Mouse (Mus musculus) MEL (cell line): Measurements from ENCODE around the gene Rhbdl1. TPM values are rescaled to one million over a fixed set of nuclear protein-coding genes. Genes with fewer than 3 reads are reported as not detected.

Source experiments
- DNase-seq: peaks from one replicate; pipeline ENCODE4 v3.0.0; 2011; ENCODE audit warnings: low read depth, low spot score
- H3K27ac ChIP-seq: 2 replicates; pipeline ENCODE4 v1.5.1; 2012; ENCODE audit warnings: low read depth, mild to moderate bottlenecking, control low read depth, low read length, moderate library complexity; ENCODE audit not compliant: control insufficient read depth
- H3K27me3 ChIP-seq, 2 experiments: fragments of 150-350 bp in 1 of 2; sonication (generic) in 1 of 2; 2 replicates each; pipeline ENCODE4 v1.6.1; 2012; ENCODE audit warnings: low read length in 2 of 2, mild to moderate bottlenecking in 2 of 2, improper control_type of control experiment in 1 of 2, moderate library complexity in 1 of 2; ENCODE audit not compliant: insufficient read depth in 2 of 2, control insufficient read depth in 1 of 2
- H3K36me3 ChIP-seq, 2 experiments: 2 replicates each; pipeline ENCODE4 v1.6.1; 2012 to 2014; ENCODE audit warnings: low read length in 2 of 2, improper control_type of control experiment in 1 of 2, inconsistent platforms in 1 of 2, mild to moderate bottlenecking in 1 of 2; ENCODE audit not compliant: insufficient read depth in 2 of 2, control insufficient read depth in 1 of 2
- H3K4me1 ChIP-seq, 2 experiments: fragments of 150-350 bp in 1 of 2; sonication (generic) in 1 of 2; 2 replicates each; pipeline ENCODE4 v1.6.1; 2012; ENCODE audit warnings: low read length in 2 of 2, improper control_type of control experiment in 1 of 2, mild to moderate bottlenecking in 1 of 2; ENCODE audit not compliant: insufficient read depth in 2 of 2, control insufficient read depth in 1 of 2
- H3K4me3 ChIP-seq, 2 experiments: fragments of 150-350 bp in 1 of 2; sonication (generic) in 1 of 2; 2 replicates each; pipeline ENCODE4 v1.5.1; 2012; ENCODE audit warnings: low read depth in 2 of 2, low read length in 2 of 2, mild to moderate bottlenecking in 2 of 2, moderate library complexity in 2 of 2, control low read depth in 1 of 2, improper control_type of control experiment in 1 of 2; ENCODE audit not compliant: control insufficient read depth in 1 of 2, insufficient read depth in 1 of 2
- H3K79me2 ChIP-seq: 2 replicates; pipeline ENCODE4 v1.6.1; 2012; ENCODE audit warnings: mild to moderate bottlenecking, low read length, moderate library complexity; ENCODE audit not compliant: control insufficient read depth, poor library complexity, insufficient read depth
- H3K9ac ChIP-seq: 2 replicates; pipeline ENCODE4 v1.6.1; 2012; ENCODE audit warnings: low read depth, mild to moderate bottlenecking, control low read depth, low read length, moderate library complexity; ENCODE audit not compliant: control insufficient read depth, poor library complexity, severe bottlenecking
- H3K9me3 ChIP-seq: fragments of 150-350 bp; sonication (generic); replicated peaks from 2 replicates; pipeline ENCODE4 v1.6.1; 2012; ENCODE audit warnings: mild to moderate bottlenecking, low read length, improper control_type of control experiment, moderate library complexity; ENCODE audit not compliant: insufficient read depth
- CHD2 ChIP-seq: IDR thresholded peaks from 2 replicates; pipeline ENCODE4 v1.6.1; 2011; ENCODE audit warnings: low read length, improper control_type of control experiment
- E2F4 ChIP-seq: IDR thresholded peaks from 2 replicates; pipeline ENCODE4 v1.6.1; 2011; ENCODE audit warnings: low read depth, low read length, improper control_type of control experiment, borderline replicate concordance
- ELF1 ChIP-seq: IDR thresholded peaks from 2 replicates; pipeline ENCODE4 v1.6.1; 2014; ENCODE audit warnings: low read depth, mild to moderate bottlenecking, inconsistent platforms, low read length, improper control_type of control experiment, moderate library complexity
- ETS1 ChIP-seq: IDR thresholded peaks from 2 replicates; pipeline ENCODE4 v1.6.1; 2012; ENCODE audit warnings: low read depth, mild to moderate bottlenecking, inconsistent platforms, low read length, improper control_type of control experiment, moderate library complexity
- HCFC1 ChIP-seq: IDR thresholded peaks from 2 replicates; pipeline ENCODE4 v1.6.1; 2012; ENCODE audit warnings: low read depth, mild to moderate bottlenecking, inconsistent platforms, low read length, improper control_type of control experiment, moderate library complexity
- MAFK ChIP-seq: IDR thresholded peaks from 2 replicates; pipeline ENCODE4 v1.6.1; 2011; ENCODE audit warnings: low read depth, mild to moderate bottlenecking, low read length, improper control_type of control experiment, borderline replicate concordance
- MAX ChIP-seq: IDR thresholded peaks from 2 replicates; pipeline ENCODE4 v1.6.1; 2011; ENCODE audit warnings: low read length, improper control_type of control experiment
- MEF2A ChIP-seq: IDR thresholded peaks from 2 replicates; pipeline ENCODE4 v1.6.1; 2014; ENCODE audit warnings: low read depth, mild to moderate bottlenecking, inconsistent platforms, low read length, improper control_type of control experiment; ENCODE audit not compliant: poor library complexity, insufficient replicate concordance, severe bottlenecking; ENCODE audit errors: extremely low read depth
- NRF1 ChIP-seq: IDR thresholded peaks from 2 replicates; pipeline ENCODE4 v1.6.1; 2014; ENCODE audit warnings: low read depth, mild to moderate bottlenecking, inconsistent platforms, low read length, improper control_type of control experiment, moderate library complexity; ENCODE audit not compliant: poor library complexity, insufficient read depth, severe bottlenecking
- POLR2AphosphoS5 ChIP-seq: IDR thresholded peaks from 2 replicates; pipeline ENCODE4 v1.6.1; 2012; ENCODE audit warnings: low read depth, borderline replicate concordance, mild to moderate bottlenecking, inconsistent platforms, low read length, moderate library complexity, mixed read lengths
- RAD21 ChIP-seq: IDR thresholded peaks from 2 replicates; pipeline ENCODE4 v1.6.1; 2011; ENCODE audit warnings: mild to moderate bottlenecking, low read depth, low read length, improper control_type of control experiment
- RCOR1 ChIP-seq: IDR thresholded peaks from 2 replicates; pipeline ENCODE4 v1.6.1; 2012; ENCODE audit warnings: low read depth, mild to moderate bottlenecking, inconsistent platforms, low read length, improper control_type of control experiment
- SIN3A ChIP-seq: IDR thresholded peaks from 2 replicates; pipeline ENCODE4 v1.6.1; 2012; ENCODE audit warnings: low read length, improper control_type of control experiment, inconsistent platforms
- SMC3 ChIP-seq: IDR thresholded peaks from 2 replicates; pipeline ENCODE4 v1.6.1; 2011; ENCODE audit warnings: low read depth, low read length, improper control_type of control experiment
- TAL1 ChIP-seq: IDR thresholded peaks from 2 replicates; pipeline ENCODE4 v1.6.1; 2012; ENCODE audit warnings: mild to moderate bottlenecking, inconsistent platforms, low read length, moderate library complexity, mixed read lengths
- TBP ChIP-seq: IDR thresholded peaks from 2 replicates; pipeline ENCODE4 v1.8.0; 2011; ENCODE audit warnings: low read depth, low read length, improper control_type of control experiment
- USF2 ChIP-seq, 2 experiments: IDR thresholded peaks; 2 replicates each; pipeline ENCODE4 v1.6.1; 2011 to 2012; ENCODE audit warnings: improper control_type of control experiment in 2 of 2, low read length in 2 of 2, borderline replicate concordance in 1 of 2, inconsistent platforms in 1 of 2, low read depth in 1 of 2, mild to moderate bottlenecking in 1 of 2; ENCODE audit not compliant: insufficient read depth in 1 of 2
- ZC3H11A ChIP-seq: IDR thresholded peaks from 2 replicates; pipeline ENCODE4 v1.6.1; 2012; ENCODE audit warnings: low read depth, mild to moderate bottlenecking, inconsistent platforms, low read length, improper control_type of control experiment
- ZKSCAN1 ChIP-seq: IDR thresholded peaks from 2 replicates; pipeline ENCODE4 v1.6.1; 2012; ENCODE audit warnings: low read depth, mild to moderate bottlenecking, inconsistent platforms, low read length, improper control_type of control experiment, moderate library complexity
- ZMIZ1 ChIP-seq: IDR thresholded peaks from 2 replicates; pipeline ENCODE4 v1.6.1; 2012; ENCODE audit warnings: low read depth, mild to moderate bottlenecking, inconsistent platforms, low read length, improper control_type of control experiment, moderate library complexity
- polyA plus RNA-seq, 2 experiments: library from polyadenylated mRNA; stranded (reverse) in 1 of 2; unstranded in 1 of 2; fragments of >175 nt in 1 of 2; fragments of >200 nt in 1 of 2; gene quantifications; 2 replicates each; pipeline versions ENCODE4 v1.2.1 to v1.2.4; 2012; ENCODE audit warnings: low replicate concordance in 2 of 2, low read depth in 1 of 2; ENCODE audit not compliant: insufficient read length in 2 of 2, insufficient read depth in 1 of 2, missing spikeins in 1 of 2
- total RNA-seq: library from RNA; depleted of rRNA; stranded (reverse); fragments of 300-350 nt; gene quantifications from 2 replicates; pipeline ENCODE4 v1.2.3, GENCODE M21; 2012

Gene Rhbdl1
- total and polyA plus RNA-seq, 3 experiments: 1.4 to 4.0 TPM; not detected in 1

DNA sequence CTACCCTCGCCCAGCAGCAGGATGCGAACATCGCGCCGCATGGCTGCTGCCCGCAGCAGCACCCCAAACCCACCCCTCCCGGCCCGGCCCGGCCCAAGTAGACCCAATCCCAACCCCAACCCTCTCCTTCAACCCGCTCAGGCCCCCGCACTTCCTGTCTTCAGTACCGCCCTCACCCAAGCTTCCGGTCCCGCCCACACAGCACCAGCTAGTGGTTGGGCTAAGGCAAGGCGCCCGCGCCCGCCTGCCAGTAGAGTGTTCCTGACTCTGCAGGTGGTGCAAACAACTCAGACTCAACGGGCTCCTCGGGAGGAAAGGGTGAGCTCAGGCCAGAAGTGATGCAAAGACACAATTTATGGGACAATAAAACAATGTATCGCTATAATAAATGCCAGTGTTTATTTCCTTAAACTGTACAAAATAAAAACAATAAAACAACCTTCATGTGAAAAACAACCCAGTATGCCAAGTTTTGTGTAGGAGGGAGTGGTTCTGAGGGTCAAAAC lies 7.4 kb upstream of the Rhbdl1 start, which contains the start of gene Rhot2 (continued):
- TF ChIP-seq ETS1 (0 out of 2 replicates have a peak, but pooled peaks have one; percentile 30), TBP (peak; percentile 77), ELF1 (peak; percentile 78), E2F4 (no peak), ZMIZ1 (peak; percentile 82), POLR2AphosphoS5 (no peak; the same call in 1 of the 2 replicates), NRF1 (no peak), RCOR1 (0 out of 2 replicates have a peak, but pooled peaks have one; percentile 10)

DNA sequence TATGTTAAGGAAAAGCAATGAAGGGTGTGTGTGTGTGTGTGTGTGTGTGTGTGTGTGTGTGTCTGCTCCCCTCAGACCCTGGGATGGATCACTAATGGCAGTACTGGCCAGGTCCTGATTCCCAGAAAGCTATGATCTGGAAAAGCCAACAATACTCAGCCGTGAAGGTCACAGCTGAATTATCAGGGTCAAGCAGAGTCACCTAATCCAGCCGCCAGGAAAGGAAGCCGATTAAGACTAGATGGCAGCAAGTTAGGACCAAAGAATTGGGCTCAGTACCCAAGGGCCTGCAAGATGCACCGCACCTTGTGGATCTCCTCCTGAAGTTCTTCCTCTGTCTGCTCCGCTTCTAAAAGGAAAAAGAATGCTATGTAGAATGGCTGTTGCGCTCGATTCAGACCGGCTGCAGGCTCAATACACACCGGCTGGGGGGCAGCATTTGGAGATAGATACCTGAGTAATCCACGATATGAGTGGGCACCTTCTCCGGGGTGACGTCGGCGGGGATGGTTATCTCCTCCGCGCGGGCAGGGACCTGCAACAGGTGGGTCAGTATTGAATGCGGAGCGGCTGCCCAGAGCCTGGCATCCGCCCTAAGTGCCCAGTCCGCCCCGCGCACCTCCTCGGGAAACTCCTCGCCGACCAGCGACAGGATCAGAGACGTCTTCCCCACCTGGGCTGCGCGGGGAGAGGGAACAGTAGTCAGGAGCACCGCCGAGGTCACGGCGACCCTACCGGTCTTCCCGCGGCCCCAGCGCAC lies 6.7 kb upstream of the Rhbdl1 start:
- Histone ChIP-seq H3K4me3 (peak overlapping the region; percentile 75 to 86), H3K9me3 (no peaks in the 10 kb centered on the region), H3K4me1 (peaks cover 3 to 15% of the 10 kb centered on the region in 2 experiments; a peak in 3 of 4 replicates), H3K36me3 (peaks cover 0 to 3% of the 10 kb centered on the region in 2 experiments; a peak in 2 of 4 replicates), H3K9ac (peak overlapping the region; percentile 89), H3K79me2 (peaks cover 11% of the 10 kb centered on the region), H3K27ac (peak overlapping the region; percentile 79), H3K27me3 (no peaks in the 10 kb centered on the region)
- TF ChIP-seq USF2 (IDR thresholded peaks at IDR 0.05; ENCODE audit: borderline replicate concordance in 1 of 2, insufficient read depth in 1 of 2, low read depth in 1 of 2, low read length in 2 of 2) (no peak), ETS1 (no peak), CHD2 (no peak), TAL1 (no peak), ZMIZ1 (no peak), POLR2AphosphoS5 (no peak), TBP (no peak), ZC3H11A (no peak), RAD21 (no peak), E2F4 (no peak), RCOR1 (no peak), HCFC1 (no peak), SMC3 (no peak), MEF2A (no peak), ELF1 (no peak), ZKSCAN1 (no peak), MAX (no peak), SIN3A (no peak), MAFK (no peak)
- DNase-seq: no peak
